Mouse (Mus musculus): ENCODE data around the gene Prrx2.

Prrx2 gene

GRCm38 (mm10) chr2:30826825-30827748 is 7.7 kb upstream of the Prrx2 start:
- DNase-seq: no peak

GRCm38 (mm10) chr2:30827749-30828475 is 6.9 kb upstream of the Prrx2 start:
- DNase-seq: peak; percentile 97

- no peak for DNase-seq
These were observed 5.5 kb upstream of the Prrx2 start for GRCm38 (mm10) chr2:30829315-30829714.

GRCm38 (mm10) chr2:30830283-30830795 is 4.4 kb upstream of the Prrx2 start, which contains the start of gene Asb6:
Asb6 (minus strand) TSS chr2:30830333.
- no peak for DNase-seq

DNA sequence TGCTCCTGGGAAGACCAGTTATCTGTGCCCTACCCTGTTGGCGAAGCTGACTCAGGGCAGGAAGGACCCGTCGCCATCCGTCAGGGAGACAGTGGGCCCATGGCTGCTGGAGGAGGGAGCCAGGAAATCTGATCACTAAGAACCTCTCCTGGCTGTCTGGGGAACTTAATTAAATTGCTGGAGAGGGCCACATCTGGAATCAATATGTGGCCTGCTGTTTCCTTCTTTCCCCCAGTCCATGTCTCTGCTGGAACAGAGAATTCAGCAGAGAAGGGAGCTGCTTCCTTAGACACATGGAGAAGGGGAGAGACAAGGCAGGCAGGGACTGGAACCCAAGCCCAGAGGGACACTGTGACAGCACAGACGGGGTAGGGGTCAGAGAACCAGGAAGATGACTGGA is 1.1 kb upstream of the Prrx2 start:
- no peak for DNase-seq

DNA sequence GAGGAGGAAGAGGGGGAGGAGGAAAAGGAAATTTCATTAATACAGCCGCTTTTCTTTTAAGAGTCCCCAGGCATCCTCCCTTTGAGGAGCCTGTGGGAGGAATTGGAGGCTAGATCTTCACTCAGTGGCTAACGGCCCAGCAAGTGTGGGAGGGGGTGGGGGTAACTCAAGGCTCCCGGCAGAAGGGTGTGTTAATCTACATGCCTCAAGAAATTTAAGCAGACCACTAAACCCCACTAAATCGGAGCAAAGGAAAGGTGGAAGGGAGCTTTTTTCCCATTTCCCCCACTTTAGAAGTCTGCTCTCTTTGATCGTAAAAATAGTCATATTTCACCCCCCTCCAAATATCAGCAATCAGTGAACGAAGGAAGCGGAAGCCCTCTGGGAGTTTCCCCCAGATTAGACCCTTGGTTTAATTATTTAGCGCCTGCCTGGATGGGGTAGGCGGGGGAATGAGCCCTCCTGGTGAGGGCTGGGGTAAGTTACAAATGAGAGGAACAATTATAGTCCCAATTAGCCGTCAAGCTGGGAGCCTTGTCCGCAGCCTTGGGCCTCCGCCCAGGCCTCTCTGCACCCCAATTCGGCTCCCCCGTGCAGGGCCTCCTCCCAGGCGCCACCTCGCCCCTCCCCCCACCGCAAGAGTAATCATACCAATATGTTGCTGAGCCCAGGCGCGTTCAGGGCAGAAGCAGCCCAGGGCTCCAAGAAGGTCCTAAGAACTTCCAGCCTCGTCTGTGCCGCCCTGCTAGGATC is 1.6 kb downstream of the Prrx2 start:
- no peak for DNase-seq

GRCm38 (mm10) chr2:30842615-30843014 is 7.8 kb downstream of the Prrx2 start:
- DNase-seq: no peak

DNA sequence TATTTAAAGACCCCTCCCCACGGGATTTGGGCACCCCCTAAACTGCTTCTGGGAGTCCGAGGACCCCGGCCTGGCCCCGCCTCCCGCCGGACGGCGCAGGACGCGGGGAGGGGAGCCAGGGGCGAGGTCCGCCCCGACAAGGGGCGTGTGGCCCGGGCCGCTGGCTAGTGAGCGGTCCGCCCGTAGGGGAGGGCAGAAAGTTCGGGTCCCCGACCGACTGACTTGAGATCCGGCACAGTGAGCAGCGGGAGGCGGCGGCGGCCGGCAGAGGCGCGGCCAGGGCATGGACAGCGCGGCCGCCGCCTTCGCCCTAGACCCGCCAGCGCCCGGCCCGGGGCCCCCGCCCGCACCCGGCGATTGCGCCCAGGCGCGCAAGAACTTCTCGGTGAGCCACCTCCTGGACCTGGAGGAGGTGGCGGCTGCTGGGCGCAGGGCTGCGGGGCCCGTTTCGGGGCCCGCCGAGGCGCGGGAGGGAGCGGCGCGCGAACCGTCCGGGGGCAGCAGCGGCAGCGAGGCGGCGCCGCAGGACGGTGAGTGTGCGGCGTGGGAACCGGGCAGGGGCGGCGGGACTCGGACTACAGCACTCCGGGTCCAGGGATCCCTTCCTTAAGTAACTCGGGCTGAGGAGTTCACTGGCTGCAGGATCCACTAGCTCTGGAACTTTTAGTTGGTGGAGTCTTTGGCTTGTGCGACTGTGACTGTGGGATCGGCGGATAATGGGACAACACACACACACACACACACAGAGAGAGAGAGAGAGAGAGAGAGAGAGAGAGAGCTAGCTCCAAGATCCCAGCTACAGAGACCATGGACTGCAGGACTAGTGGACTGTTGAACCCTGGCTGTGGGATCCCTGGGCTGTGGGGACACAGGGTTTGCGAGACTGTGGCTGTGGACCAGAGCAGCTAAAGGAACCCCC is 10.6 kb downstream of the Prrx2 start:
- DNase-seq: no peak

DNA sequence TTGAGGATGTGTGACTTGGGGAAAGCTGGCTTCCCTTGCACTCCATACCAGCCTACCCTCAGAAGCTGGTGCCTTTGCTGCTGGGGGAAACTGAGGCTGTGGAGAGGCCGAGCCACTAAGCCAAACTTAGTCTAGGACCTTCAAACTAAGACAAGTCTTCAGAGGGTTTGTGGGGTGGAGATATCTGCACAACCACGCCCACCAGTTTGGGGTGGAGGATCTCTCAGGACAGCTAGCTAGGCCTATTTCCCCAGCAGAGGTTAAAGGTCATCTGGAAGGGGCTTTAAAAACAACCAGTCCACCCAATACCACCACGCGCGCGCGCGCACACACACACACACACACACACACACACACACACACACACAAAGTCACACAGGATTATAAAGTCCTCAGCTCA is 11.5 kb downstream of the Prrx2 start:
- DNase-seq: no peak

DNA sequence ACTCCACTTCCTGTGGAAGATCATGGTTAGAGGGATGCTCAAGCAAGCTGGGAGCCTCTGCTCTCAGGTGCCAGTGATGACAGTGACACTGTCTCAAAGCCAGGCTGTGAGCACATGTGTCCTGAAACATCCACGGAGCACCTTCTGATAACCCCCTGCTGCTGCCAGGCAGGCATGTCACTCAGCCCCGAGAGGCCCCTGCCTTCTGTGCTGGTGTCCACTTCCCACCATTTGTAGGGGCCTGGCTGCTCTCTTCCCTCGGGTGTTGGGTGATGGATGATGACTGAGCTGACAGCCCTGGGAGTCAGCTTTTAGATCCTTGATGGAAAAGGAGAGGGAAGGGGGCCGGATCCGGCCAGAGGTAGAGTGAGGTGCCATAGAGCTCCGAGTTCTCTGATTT is 12.0 kb downstream of the Prrx2 start:
- no peak for DNase-seq

GRCm38 (mm10) chr2:30848184-30848583 is 13.4 kb downstream of the Prrx2 start:
- DNase-seq: no peak

- DNase-seq: no peak
These were observed 15.8 kb downstream of the Prrx2 start for GRCm38 (mm10) chr2:30850581-30850980.

DNA sequence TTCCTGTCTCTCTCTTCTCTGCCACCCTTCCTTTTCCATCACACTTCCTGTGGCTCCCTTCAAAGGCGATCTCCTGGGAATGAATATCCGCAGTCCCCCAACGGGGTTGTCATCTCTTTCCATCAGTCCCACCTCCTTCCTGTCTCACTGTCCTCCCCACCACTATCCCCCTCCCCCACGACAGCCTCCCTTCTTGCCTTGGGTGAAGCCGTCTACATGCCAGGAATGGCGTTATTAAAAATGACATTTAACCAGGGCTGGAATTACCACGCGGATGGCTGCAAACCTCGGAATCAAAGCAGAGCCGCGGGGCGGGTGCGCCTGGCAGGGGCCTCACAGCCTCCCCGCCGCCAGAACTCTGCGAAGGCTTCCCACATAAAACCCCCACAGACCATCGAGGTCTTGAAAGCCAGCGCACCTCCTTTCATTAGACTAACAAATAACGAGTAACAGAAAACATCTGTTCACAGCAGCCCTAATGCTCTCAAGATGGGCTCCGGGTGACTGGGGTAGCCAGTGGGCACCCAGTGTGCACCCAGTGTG is 18.1 kb downstream of the Prrx2 start:
- DNase-seq: no peak

DNA sequence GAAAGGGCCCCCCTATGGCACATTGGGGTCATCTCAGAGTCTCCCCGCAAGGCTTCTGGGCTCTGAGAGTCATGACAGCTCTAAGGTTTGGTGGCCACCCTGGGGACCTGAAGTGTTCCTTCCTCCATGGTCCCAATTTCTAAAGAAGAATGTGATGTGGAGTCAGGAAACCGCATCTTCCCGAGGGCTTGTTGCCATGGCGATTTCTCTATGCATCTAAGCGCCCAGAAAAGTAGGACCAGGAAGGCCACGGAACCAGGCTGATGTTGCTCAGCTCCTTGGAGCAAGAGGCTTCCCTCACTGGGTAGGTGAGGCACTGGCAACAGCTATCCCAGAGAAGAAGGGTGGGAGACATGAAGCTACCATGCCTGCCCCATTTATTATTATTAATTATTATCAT is 22.3 kb downstream of the Prrx2 start:
- DNase-seq: no peak

DNA sequence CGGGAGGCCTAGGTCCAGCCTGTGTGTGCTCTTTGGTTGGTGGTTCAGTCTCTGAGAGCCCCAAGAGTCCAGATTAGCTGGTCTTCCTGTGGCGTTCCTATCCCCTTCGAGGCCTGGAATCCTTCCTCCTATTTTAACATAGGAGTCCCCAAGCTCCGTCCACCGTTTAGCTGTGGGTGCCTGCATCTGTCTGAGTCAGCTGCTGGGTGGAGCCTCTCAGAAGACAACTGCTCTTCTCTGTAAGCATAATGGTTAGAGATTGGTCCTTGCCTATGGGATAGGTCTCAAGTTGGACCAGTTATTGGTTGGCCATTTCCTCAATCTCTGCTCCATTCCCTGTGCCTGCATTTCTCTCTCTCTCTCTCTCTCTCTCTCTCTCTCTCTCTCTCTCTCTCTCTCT is 25.0 kb downstream of the Prrx2 start:
- no peak for DNase-seq

GRCm38 (mm10) chr2:30862081-30862480 is 27.3 kb downstream of the Prrx2 start:
- no peak for DNase-seq

DNA sequence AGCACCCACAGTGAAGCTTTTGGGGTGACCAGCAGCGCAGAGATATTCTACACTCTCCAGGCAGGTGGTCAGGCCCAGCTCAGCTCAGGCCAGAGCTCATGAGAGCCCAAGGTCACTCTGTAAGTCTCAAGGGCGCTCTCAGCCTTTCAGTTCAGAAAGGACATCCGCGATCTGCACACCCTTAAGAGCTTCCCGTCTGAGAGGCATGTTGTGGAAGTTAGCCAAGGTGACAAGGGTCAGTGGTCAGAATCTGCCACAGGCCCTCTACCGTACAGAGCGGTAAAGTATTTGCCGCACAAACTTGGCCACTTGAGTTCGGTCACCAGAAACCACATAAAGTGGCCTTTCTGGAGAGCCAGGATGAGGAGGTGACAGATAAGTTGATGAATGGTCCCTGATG is 28.8 kb downstream of the Prrx2 start:
- DNase-seq: no peak

DNA sequence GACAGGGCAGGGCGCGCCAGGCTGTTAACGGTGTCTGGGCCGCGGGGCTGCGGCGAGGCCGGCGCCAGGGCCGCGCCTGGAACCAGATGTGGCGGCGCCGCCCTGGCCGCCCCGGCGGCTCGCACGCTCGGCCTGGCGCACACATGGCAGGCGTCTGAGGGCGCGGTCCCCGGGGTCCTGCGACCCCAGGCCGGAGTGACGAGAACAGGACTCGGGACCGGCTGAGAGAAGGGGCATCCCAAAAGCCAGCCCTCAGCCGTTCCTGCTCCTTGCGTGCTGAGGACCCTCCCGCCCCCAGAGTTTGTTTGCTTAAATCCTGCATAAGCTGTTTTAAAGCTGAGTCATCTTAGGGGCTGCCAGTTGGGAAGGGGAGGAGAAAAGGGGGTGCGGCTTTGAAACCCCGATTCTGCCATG is 30.2 kb downstream of the Prrx2 start:
- DNase-seq: no peak

GRCm38 (mm10) chr2:30865426-30865825 is 30.7 kb downstream of the Prrx2 start:
- DNase-seq: no peak

GRCm38 (mm10) chr2:30870863-30871262 is 36.1 kb downstream of the Prrx2 start:
- DNase-seq: peak; percentile 21

- no peak for DNase-seq
These were observed 37.9 kb downstream of the Prrx2 start for GRCm38 (mm10) chr2:30872669-30873068.

- DNase-seq: no peak
These were observed 39.7 kb downstream of the Prrx2 start for GRCm38 (mm10) chr2:30874445-30874844.

Data from cerebellum, adult 8-10 months (tissue).